Mouse (Mus musculus) olfactory bulb, adult 2 months (tissue): ENCODE results near the gene Emid1. TPM values are rescaled to one million over a fixed set of nuclear protein-coding genes. Genes with fewer than 3 reads are reported as not detected.

Experiments
- H3K27ac ChIP-seq: fragments of 200-500 bp; 2 replicates; pipeline ENCODE4 v1.5.1; 2012; ENCODE audit warnings: low read depth, low read length; ENCODE audit not compliant: insufficient read depth
- H3K4me1 ChIP-seq: fragments of 200-500 bp; 2 replicates; pipeline ENCODE4 v1.6.1; 2012; ENCODE audit warnings: low read length; ENCODE audit not compliant: control insufficient read depth, insufficient read depth
- H3K4me3 ChIP-seq: fragments of 200-500 bp; 2 replicates; pipeline ENCODE4 v1.5.1; 2012; ENCODE audit warnings: mild to moderate bottlenecking, low read depth, low read length, moderate library complexity; ENCODE audit not compliant: insufficient read depth
- CTCF ChIP-seq: fragments of 200-500 bp; IDR thresholded peaks from 2 replicates; pipeline ENCODE4 v1.5.1; 2012; ENCODE audit warnings: low read depth, mild to moderate bottlenecking, low read length, moderate library complexity; ENCODE audit not compliant: insufficient read depth
- POLR2A ChIP-seq: fragments of 200-500 bp; IDR thresholded peaks from 2 replicates; pipeline ENCODE4 v1.6.1; 2012; ENCODE audit warnings: mild to moderate bottlenecking, low read depth, low read length, moderate library complexity; ENCODE audit not compliant: insufficient read depth
- WGBS: fragments of 180-500 bp; shearing (Covaris S2); methylation state at CpG from one replicate; pipeline ENCODE4 v1.1.7; 2018; 5-methylcytosine and 5-hydroxymethylcytosine counted together
- polyA plus RNA-seq: library from polyadenylated mRNA; stranded (reverse); fragments of >200 nt; gene quantifications from 2 replicates; pipeline ENCODE4 v1.2.4, GENCODE M21; 2012; ENCODE audit warnings: low replicate concordance; ENCODE audit not compliant: missing spikeins, insufficient read depth, insufficient read length

Emid1 gene
- polyA plus RNA-seq, 1 experiment = not detected

DNA sequence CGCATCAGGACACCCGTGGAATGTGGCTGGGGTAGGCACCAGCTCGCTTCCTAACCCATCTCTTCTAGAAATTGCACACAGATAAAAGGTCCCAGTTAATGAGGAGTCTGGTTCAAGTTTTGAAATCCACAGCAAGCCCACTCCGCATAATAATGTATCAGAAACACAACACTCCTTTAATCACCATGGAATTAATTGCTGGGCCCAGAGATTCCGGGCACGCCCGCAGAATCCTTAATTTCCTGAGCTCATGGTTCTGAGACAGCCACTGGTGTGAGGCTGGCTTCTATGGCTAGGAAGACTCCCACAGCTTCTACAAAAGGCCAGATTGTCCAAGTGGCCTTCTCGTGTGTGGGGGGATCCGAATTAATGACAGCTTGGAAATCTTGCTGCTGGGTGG lies 15.3 kb upstream of the Emid1 start:
- 34% methylated on average over 9 of the region's 9 CpGs for WGBS
- TF ChIP-seq CTCF = no peak
- no peak for TF ChIP-seq POLR2A
- Histone ChIP-seq H3K27ac (no peak overlapping the region), H3K4me3 (no peak overlapping the region), H3K4me1 (peaks cover 28% of the 10 kb centered on the region)

DNA sequence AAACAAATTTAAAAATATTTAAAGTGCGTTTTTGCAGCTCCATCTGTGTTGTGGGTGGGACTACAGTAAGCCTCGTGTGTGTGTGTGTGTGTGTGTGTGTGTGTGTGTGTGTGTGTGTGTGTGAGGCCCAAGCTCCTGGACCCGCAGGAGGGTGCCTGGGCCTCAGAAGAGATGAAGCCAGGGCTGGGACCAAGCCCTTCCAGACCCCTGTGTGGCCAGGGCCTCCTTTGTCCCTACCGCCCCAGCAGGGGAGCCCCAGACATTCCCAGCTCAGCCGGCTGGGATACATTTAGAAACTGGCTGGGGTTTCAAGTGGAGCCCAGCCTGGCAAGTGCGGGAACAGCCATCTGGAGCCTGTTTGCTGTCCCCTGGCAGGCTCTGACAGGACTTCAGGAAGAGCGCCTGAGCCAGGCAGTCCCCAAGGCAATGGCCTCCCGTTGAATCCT lies 13.4 kb upstream of the Emid1 start:
- no peak overlapping the region for H3K4me3 ChIP-seq
- 41% methylated on average over 8 of the region's 8 CpGs for WGBS
- TF ChIP-seq CTCF = no peak
- no peak for TF ChIP-seq POLR2A
- H3K27ac ChIP-seq = no peak overlapping the region
- H3K4me1 ChIP-seq = peaks cover 24% of the 10 kb centered on the region

DNA sequence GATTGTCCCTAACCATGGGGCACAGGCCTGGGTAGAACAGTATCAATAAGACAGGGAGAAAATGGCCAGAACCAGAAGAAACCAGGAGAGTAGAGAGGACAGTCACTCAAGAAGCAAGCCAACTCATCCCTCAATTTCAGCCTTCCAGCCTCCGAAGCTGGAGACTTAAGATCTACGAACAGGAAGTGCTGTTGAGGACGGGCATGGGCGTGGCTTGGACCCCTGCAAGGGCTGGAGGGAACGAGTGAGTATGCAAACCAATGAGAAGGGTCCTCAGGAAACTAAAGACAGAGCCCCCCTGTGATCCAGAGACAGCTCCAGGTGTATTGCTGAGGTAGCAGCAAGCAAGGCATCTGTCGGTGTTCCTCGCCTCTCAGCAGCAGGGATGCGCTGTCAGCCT lies 12.3 kb upstream of the Emid1 start:
- peaks cover 24% of the 10 kb centered on the region for H3K4me1 ChIP-seq
- whole genome bisulfite sequencing = 82% methylated on average over 8 of the region's 8 CpGs
- no peak overlapping the region for H3K4me3 ChIP-seq
- TF ChIP-seq CTCF = no peak
- TF ChIP-seq POLR2A = no peak
- H3K27ac ChIP-seq = no peak overlapping the region

DNA sequence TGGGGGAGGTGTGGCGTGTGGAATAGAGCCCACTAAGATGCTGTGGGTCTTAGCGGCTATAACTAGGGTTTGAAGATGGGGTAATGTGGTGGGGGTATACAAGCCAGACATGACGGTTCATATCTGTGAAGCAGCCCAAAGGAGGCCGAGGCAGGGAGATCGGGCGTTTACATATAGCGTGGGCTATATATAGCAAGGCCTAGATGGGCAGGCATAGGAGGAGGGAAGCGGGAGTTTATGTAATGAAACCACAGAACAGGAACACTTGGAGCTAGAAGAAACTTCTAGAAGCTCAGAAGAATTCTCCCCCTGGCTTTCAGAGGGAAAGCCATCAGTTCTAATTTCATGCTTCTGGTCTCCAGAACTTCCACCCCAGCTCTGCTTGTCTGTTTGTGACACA lies 11.4 kb upstream of the Emid1 start:
- H3K27ac ChIP-seq = no peak overlapping the region
- TF ChIP-seq POLR2A (no peak), CTCF (no peak)
- no peak overlapping the region for H3K4me3 ChIP-seq
- 86% methylated on average over 8 of the region's 8 CpGs for WGBS
- H3K4me1 ChIP-seq = peaks cover 24% of the 10 kb centered on the region

DNA sequence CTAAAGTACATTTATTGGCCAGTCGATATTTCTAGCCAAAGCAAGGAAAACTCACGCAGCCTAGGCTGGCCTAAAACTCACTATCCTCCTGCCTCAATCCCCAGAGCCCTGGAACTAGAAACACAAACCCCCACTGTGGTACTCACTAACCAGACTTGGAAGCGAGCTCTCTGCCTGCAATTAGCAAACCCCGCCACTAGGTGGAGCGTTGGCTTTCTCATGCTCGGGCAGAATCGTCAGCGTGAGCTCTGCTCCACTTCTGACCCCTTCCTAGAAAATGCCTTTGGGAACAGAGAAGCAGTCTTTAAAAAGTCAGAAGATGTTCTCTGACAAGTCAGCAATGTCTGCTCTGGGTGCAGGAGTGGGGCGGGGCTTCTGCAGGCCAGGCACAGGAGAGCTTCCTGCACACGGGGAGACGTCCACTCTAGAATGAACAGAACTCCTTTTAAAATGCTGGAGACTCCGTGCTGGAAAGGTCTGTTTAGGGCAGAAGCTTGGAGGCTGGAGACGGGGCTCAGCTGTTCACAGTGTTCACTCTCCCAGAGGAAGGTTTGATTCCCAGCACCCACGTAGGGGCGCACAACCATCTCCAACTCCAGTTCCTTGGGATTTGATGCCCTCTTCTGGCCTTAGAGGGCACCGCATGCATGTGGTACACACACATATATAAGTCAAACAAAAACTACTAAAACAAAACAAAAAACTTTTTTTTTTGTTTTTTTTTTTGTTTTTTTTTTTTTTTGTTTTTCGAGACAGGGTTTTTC lies 8.8 kb upstream of the Emid1 start:
- TF ChIP-seq POLR2A = no peak
- TF ChIP-seq CTCF = peak; percentile 36; the same call in 1 of the 2 replicates
- WGBS = 70% methylated on average over 17 of the region's 17 CpGs
- Histone ChIP-seq H3K4me3 (no peak overlapping the region), H3K27ac (no peak overlapping the region), H3K4me1 (peaks cover 5% of the 10 kb centered on the region)

DNA sequence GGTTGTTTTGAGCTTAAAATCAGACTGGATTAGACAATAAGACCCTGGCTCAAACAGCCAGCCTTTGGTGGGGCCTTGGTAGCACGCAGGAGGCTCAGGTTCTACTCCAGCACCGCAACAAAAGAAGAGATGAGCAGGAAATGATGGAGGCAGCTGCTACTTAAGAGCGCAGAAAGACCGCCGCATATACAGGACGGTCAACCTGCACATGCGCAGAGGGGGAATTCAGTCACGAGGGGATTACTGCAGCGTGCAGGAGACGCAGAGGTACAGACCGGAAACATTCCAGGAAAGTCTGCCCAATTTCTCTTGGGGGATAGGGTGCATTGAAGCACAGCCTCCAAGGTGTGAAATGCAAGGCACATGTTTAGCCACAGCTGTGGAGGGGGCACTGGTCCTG lies 6.0 kb upstream of the Emid1 start:
- WGBS = 94% methylated on average over 11 of the region's 11 CpGs
- no peak overlapping the region for H3K27ac ChIP-seq
- H3K4me3 ChIP-seq = no peak overlapping the region
- TF ChIP-seq CTCF (no peak), POLR2A (no peak)
- peaks cover 10% of the 10 kb centered on the region for H3K4me1 ChIP-seq

DNA sequence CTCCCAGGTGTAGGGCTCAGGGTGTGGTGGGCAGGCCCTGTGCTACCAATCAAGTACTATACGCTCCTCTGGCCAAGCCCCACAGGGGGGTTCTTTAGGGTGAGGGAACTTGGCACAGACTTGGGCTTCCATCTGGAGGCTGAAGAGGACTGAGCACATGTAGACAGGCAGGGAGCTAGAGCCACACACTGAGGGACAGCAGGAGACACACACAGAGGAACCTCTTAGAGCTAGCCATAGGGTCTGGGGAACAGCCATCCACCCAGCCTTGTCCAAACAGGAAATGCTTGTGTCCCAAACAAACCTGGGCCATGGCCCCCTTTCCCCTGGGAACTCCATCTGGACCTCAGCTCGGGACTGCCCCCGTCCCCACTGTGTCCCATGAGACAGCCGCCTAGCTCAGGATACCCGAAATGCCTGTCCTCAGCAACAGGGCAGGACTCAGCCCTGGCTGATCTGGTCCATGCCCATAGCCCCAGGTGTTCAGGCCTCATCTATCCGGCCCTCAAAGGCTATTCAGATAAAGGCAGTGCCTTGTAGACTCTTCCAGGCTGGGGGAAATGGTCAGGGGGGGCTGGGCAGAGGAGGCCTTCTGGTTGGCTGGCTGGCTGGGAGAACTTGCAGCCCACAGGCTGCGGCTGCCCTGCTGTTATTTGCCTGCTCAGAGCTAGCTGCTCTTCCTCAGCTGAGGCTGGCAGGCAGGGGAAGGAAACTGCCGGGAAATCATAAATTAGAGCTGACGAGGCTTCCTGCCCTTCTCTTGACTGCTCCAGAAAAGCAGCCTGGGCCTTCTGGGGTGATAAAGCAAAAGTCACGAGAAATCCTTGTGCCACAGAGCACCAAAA lies 3.1 kb upstream of the Emid1 start:
- WGBS = 58% methylated on average over 10 of the region's 10 CpGs
- no peak overlapping the region for H3K27ac ChIP-seq

DNA sequence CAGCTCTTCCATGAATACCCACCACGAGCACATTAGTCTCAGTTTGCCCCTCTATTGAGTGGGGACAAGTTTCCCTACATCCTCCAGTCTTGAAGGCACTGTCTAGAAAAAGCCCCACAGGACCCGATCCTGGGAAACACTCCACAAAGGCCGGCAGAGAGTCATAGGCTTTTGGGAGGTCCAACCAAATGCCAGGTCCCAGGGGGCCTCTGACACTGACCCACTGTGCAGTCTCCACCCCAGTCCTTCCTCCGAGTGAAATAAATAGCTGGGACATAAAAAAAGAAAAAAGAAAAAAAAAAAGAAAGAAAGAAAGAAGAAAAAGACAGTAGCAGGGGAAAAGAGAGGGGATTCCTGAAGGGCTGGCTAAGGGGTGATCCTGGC lies 818 bp downstream of the Emid1 start:
- H3K4me3 ChIP-seq = 0 out of 2 replicates have a peak overlapping the region, but pooled peaks have one; percentile 37
- H3K4me1 ChIP-seq = peaks cover 35% of the 10 kb centered on the region
- WGBS = 67% methylated on average over 4 of the region's 4 CpGs
- TF ChIP-seq POLR2A (no peak), CTCF (no peak)
- no peak overlapping the region for H3K27ac ChIP-seq

More for the DNA sequence above, 3.1 kb upstream of the Emid1 start:
- H3K4me3 ChIP-seq = no peak overlapping the region
- peaks cover 26% of the 10 kb centered on the region for H3K4me1 ChIP-seq
- TF ChIP-seq POLR2A (no peak), CTCF (no peak)

DNA sequence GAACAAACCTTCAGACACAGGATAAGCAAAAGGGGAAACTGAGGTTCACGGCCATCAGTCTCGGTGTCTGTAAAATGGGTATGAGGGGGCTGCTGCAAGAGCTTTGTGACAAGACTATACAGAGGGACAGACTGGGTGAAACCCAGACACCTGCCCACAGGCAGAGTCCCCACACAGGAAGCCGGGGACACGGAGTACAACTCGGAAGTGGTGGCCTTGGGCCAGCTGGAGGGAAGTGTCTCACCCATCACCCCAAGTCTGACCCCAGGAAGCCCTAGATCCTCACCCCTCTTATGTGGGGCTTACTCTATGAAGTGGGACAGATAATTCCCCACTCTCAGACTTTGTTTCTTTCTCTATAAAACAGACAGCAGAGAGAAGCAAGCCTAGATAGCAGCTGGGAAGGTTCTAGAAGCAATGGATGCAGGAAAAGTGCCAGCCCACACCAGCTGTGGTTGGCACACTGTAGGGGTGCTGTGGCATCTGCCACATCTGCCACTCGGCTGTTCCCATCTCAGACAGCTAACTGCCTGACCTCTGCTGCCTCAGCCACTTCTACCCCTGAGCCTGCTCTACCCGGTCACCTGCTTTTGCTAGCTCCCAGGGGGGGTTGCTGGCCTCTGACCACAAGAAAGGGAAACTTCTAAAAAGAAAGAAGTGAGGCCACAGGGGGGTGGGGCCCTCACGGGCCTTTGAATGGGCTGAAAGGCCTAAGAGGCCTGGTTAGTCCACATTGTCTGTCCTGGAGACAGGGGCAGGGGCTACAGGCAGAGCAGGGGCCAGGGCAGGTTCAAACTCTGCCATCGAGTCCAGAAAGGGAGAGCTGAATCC lies 1.4 kb downstream of the Emid1 start:
- WGBS = 72% methylated on average over 9 of the region's 9 CpGs
- Histone ChIP-seq H3K4me3 (no peak overlapping the region), H3K27ac (no peak overlapping the region), H3K4me1 (peaks cover 35% of the 10 kb centered on the region)
- TF ChIP-seq POLR2A (no peak), CTCF (no peak)
